Mouse (Mus musculus) intestine, embryonic 14.5 days (tissue): ENCODE measurements around the gene Adamts14. TPM values are rescaled to one million over a fixed set of nuclear protein-coding genes. Genes with fewer than 3 reads are reported as not detected.

ENCODE experiments used
- polyA plus RNA-seq: library from polyadenylated mRNA; unstranded; fragments of >200 nt; fragmentation: Nextera tagmentation; extraction: Ambion mirVana; gene quantifications from 2 replicates; pipeline ENCODE4 v1.2.1, GENCODE M21; 2014

Gene Adamts14
- polyA plus RNA-seq, 1 experiment from 2014 or later: 1.2 TPM

Other genes starting within 250 kb of the Adamts14 start
- 162 and 165 TPM in 2 replicates for gene Pcbd1, start 184.1 kb downstream of the Adamts14 start, polyA plus RNA-seq
- gene Sgpl1, start 125.7 kb downstream of the Adamts14 start, polyA plus RNA-seq: 59.4 and 65.7 TPM in 2 replicates
- gene Tbata, start 101.5 kb downstream of the Adamts14 start, polyA plus RNA-seq: not detected in 2 replicates
- gene Prf1, start 24.4 kb upstream of the Adamts14 start, polyA plus RNA-seq: not detected in 2 replicates
- 18.3 and 19.6 TPM in 2 replicates for gene Pald1, start 110.1 kb upstream of the Adamts14 start, polyA plus RNA-seq
- 0.50 and 0.54 TPM in 2 replicates for gene Nodal, start 144.5 kb upstream of the Adamts14 start, polyA plus RNA-seq
- 43.0 and 48.8 TPM in 2 replicates for gene Eif4ebp2, start 179.2 kb upstream of the Adamts14 start, polyA plus RNA-seq
- 7.5 and 8.1 TPM in 2 replicates for gene Lrrc20, start 202.4 kb upstream of the Adamts14 start, polyA plus RNA-seq